Mouse (Mus musculus): ENCODE measurements at regions not wholly inside any gene's neighbourhood (a gene's known extent, or its start where the extent isn't known, plus 50 kb on each side); places are given as distances from the start of the nearest gene placed in this dataset.

DNA sequence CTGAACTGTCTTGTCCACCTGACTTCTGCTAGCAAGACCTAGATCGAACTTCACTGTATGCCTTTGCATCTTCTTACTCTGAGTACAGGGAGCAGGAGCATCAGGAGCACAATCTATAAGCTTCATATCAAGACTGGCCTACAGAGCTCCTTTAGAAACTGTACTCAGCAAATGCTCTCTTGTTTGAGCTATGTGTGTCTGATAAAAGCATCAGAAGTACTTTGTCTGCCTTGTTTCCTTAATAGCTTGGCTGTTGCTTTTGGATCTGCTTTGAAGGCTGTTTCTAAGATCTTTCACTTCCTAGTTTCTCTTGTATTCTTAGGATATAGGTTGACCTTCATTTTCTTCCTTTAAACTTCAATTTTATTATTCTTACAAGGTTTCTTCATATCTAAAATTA lies 175.3 kb upstream of the Cypt12 start:
- DNase-seq: no peak

DNA sequence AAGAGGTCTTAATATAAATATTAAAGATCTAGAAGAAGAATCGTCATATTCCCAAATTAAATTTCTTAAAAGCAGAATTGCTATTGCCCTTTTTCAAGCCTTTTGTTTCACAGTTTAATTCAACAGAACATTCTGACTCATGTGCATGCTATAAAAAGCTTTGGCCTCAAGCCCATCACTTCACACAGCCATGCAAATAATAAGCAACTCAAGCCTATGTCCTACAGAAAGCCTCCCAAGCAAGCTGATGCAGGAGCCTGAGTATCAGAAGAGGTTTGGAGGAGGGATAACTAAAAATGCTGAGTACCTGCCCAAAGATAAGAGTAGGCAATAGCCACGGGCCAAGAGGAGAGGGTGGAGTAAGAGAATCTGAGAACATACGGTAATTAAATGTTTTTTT lies 169.1 kb upstream of the Cypt12 start:
- no peak for DNase-seq

DNA sequence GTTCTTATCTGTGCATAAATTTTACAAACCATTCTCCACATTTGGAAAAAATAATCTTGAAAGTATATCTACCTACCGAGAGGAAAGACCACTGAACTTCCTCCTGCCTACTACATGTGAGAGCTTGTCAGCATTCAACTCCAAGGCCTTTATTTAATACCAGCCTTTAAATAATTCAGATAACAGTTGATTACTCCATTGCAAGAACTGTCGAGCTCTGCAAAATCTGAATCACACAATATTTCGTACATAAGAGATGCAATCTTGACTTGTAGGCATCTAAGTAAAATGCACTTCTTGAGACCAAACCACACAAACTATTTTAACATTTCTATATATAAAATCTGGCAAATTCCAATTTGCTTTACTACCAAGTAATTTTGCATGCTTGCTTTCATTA lies 164.1 kb upstream of the Cypt12 start:
- no peak for DNase-seq

DNA sequence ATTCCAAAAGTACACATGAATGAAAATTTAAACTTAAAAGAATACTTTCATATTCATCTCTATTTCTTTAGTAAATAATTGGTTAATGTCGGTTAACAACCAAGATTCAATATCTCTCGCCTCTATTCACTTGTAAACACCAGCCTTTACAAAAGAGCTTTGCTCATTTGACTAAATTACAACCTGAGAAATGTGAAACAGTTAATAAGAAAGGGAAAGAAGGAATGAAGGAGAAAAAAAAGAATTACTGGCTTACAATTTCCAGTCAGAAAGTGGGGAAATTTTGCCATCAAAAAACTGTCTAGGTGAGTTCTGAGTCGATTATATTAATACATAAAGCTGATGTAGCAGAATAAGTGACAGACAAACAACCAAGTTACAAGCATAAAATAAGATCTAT lies 163.6 kb upstream of the Cypt12 start:
- no peak for DNase-seq

DNA sequence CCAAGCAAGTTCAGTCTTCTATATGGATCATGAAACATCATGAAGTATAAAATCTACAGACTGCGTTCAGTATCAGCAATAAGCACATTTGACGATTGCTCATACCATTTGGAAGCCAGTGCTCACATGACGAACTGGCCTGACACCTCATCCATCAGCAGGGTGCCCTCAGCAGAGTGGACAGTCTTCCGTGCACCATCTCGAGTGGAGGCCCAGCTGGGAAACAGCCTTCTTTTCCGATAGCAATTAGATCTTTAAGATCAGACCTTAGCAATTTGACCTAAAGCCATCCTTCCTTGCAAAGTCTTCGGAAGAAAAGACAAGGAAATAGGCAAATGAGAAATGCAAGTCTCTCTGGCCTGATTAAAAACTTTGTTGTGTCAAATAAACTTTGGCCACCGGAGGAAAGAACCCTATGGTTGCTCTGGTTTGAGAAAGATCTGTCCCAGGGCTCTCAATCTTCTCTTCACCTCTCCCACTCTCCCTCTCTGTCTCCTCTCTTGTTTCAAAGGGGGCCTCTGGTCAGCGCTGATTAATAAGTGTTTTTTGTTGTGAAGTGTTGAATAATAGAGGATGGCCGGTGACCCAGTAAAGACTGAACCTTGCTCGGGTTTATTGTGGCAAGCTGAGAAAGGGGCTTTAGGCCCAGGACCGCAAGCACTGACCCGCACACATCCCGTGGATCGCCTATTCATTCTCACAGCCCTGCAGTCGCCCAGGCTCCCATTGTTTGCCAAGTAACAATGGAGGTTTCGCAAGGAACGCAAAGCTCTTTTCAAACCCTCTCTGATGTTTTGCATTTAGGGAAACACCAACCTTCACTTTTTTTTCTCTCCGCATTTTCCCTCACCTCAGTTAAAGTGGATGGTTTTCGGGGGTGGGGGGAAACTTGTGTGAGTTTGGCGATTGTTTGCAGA lies 162.8 kb upstream of the Cypt12 start:
- no peak for DNase-seq

DNA sequence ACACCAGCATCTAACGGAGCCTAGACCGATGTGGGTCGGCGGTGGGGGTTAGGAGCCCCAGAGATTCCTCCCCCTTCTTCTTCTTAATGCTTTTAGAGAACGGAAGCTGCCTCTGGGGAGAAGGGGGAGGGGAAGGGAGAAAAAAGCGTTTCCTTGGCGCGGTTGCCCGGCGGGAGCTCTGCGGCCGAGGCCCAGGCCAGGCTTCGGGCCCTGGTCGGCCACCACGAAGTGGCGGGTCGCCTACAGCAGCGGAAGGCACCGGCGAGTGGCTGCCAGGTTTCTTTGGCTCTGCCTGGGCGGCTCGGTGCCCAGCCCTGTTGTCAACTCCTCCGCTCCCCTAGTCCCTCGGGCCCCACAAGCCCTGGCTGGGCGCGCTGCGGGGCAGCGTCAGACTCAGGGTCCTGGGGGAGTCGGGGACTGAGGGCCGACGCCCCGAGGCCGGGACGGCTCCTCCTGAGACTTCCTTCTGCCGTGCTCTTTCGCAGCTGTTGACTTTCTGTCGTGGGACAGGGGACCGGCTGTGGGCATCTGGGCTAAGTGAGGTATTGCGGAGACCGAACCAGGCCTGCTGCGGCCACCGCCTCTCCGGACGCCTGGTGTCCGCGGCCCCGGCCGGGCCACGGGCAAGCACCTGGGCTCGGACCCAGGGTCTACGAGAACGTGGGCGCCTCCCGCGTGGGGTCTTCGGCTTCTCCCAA lies 162.0 kb upstream of the Cypt12 start:
- DNase-seq: no peak

DNA sequence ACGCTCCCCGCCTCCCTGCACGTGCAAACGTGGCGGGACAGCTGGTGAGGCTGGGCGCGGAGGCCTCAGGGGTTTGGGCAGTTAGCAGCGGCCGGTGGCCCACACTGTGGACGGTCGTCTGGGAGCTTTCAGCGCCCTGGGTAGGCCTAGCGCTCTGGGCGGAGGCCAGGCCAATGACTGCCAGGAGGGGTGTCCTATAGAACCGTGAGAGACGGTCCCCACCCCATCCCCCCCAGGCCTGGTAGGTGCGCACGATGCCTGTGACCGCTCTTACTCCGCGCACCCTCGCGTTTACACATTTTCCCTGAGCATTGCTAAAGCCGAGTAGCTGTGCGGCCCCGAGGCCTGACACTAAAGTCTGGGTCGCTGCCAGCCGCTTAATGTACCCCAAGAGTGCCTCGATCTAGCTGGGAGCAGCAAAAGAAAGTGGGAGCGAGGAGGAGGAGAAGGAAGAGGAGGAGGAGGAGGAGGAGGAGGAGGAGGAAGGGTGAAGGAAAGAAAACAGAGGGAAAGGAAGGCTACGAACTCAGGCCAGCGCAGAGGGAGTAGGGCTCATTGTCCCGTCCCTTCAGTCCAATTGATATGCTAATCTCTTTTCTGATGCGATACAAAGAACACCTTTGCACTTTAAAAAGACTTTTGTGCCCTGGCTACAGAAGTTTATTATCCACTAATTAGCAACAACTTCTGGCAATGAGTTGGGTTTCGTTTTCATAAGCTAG lies 161.3 kb upstream of the Cypt12 start:
- DNase-seq: no peak

DNA sequence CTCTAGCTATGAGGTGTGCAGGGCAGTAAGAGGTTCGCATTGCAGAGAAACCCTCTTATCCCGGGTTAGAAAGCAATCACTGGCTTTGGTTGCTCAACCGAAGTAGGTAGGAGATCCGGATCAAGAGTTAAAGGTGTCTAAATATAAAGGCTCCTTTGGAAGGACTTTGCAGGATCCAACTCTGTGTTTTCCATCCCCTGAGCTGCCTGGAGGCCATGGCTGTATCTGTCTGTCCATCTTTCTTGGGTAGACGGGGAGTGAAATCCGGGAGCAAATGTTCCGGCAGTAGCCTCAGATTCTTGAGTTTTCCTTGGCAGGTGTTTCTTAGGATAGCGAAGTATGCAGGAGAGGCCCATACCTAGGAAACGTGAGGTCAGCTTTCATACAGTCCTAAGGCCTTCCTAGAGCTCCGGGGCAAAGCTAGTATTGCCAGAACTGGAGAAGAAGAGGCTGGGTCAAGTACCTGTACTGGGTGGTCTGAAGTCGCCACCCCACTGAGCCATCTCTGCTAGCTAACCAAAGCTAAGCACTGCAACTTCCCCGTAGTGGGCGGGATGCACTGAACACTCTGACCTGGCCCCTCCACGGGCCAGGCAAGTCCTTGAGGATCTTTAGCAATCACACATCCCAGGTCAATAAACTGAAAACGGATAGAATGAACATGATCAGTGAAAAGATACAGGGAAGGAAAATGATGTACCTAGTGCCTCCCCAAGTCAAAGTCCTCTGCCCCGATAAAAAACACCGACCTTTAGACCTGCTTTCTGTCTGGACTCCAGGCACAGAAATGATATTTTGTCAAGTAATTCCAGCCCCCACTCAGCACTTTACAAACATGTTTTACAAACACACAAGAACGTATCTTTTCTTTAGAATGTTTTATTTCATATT lies 160.5 kb upstream of the Cypt12 start:
- no peak for DNase-seq

DNA sequence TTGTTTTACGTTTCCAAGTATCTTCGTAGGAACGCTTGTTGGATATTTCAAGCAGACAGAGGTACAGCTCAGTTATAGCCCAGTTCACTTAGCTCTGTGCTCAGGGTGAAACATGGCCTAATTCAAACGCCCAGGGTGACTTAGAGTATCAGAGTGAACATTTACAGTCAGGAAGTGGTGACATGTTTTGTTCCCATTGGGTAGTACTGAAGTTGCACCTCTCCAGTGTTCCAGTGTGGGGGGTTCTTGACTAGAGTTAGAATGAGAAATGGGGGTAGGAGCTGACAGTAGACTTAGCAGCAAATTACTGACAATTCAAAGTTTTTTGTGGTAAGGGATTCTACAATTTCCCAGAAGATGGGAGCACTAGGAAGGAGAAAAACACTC lies 159.9 kb upstream of the Cypt12 start:
- DNase-seq: no peak

DNA sequence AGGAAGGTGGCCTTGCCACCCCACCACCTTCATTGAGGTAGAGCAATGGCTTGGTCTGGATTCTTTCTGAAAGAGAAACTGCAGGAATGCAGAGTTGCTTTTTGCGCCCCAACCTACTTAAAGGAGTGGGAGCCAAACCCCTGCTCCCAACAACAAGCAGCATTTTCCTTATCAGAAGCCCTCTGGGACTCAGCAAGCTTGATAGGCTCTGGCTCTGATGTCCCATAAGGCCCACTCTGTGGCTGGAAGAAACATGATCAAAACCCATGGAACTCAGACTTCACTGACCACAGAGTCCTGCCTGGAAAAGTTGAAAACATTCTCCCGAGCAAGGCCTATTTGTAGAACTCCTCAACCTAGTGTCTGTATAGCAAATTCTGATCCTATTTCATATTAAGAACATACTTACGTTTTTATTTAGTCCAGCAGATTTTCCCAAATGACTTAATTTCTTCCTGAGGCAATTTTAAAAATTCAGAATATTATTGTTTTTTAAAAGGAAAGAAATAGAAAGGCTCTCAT lies 159.4 kb upstream of the Cypt12 start:
- no peak for DNase-seq

DNA sequence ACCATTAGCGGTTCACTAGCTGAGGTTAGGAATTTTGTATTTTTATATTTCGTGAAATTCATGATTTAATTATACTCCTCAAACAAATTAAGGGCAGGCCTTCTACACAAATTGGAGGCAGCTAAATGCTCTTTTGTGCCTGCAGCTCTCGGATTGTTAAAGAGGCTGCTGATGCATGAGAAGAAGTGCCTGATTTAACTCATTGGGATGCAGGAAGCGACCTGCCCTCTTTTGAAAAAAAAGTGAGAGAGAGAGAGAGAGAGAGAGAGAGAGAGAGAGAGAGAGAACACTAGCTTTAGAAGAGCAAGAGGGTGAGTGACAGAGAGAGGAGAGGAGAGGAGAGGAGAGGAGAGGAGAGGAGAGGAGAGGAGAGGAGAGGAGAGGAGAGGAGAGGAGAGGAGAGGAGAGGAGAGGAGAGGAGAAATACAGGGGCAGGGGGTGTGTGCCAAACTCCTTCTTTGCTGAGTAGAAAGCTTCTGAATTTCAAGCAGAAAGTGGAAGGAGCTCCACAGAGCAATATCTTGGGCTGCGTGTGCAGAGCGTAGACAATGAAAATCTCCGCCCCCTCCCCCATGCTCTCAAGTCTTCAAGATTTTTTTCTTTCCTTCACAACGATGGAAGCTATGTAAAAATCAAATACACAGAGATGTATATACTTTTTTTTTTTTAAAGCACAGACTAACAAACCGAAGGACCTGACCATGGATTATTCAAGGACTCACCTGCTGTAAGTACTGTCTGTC lies 158.6 kb upstream of the Cypt12 start:
- no peak for DNase-seq

DNA sequence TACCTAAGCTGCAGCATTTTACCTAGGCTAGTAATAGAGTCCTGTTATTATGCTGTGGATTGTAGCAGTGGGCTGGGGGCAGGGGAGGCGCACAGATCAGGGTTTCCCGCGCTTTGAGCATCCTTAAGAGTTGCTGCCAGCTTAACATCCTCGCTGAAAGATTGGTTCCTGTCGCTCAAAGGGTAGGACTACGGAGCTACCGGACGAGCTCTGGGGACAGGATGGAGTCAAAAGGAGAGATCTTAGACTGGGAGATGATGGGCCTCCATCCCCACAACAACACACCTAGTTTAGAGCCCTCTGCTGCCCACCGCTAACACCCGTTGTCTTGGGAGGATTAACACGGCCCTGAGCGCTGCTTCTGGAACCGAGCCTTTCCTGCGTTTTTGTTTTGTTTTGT lies 157.9 kb upstream of the Cypt12 start:
- no peak for DNase-seq

DNA sequence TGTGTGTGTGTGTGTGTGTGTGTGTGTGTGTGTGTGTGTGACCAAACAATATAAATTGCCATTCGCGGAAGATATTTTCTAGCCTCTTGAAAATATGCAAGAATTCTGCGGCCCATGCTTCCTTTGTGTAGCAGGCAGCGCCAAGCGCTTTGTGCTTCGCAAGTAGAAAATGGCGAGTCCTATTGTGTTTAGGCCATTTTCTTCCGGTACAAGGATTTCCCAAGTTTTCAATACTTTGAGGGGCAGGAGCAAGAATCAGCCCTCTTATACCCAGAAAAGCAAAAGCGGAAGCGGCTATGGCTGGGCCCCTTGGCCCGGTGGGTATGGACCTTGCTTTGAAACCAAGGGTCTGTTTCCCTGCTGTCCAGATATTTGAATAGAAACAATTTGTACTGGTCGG lies 157.4 kb upstream of the Cypt12 start:
- DNase-seq: no peak

DNA sequence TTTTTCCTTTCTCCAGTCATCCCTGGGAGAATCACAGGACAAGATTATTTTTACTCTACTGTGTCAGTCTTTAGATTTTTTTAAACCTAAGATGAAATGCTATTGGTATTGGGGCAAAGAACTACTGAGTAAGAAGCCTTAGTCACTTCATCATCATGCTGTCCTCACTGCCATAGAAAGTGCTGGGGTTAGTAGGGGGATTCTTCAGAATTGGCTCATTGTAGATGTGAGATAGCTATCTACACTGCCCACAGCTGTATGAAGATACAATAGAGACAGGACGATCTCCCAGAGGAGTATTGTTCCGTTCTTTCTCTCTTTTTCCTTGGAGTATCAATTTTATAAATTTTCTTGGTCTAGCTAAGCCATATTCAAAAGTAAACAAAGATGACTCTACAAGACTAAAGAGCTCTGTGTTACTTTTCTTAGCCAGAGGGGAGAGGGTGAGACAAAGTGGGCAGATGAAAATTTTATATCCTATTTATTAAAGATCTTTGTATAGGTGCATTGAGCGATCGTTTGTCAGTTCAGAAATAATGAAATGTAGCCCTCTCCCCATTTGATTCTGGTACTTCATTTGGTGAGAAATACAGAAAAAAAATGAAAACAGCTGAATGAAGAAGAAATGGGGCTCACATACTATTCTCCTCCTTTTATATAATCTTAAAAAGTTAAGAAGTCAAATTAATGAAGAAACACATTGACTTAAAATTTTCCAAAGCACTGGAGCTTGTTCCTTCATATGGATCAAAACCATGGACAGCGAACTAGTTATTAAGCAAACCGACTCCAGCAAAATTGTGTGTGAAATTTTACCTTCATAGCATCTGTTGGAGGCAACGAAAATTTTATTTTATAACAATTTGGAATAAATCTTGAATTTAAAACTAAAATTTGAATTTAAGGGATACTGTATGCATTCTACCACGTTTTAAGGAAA lies 156.6 kb upstream of the Cypt12 start:
- no peak for DNase-seq

DNA sequence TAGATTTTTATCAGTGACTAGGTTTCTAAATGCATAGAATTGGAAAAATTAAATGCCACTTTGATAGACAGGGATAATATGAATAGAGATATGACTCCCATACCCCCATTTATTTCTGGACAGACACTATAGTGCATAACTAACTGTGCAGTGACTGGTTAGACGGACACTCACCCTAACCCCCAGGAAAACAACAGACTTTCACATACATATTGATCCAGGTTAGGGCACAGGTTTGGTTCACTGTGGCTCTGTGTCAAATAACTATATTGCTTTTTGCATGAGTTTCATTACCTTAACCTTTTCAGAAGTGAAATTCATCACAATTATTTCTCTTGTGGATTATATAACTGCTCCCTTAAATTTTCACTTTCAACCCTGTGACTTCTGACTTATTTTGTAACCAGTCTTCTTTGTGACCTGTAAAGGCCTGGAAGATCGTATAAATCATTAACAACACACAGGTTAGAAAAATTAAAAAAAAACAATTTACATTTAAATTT lies 155.6 kb upstream of the Cypt12 start:
- no peak for DNase-seq

DNA sequence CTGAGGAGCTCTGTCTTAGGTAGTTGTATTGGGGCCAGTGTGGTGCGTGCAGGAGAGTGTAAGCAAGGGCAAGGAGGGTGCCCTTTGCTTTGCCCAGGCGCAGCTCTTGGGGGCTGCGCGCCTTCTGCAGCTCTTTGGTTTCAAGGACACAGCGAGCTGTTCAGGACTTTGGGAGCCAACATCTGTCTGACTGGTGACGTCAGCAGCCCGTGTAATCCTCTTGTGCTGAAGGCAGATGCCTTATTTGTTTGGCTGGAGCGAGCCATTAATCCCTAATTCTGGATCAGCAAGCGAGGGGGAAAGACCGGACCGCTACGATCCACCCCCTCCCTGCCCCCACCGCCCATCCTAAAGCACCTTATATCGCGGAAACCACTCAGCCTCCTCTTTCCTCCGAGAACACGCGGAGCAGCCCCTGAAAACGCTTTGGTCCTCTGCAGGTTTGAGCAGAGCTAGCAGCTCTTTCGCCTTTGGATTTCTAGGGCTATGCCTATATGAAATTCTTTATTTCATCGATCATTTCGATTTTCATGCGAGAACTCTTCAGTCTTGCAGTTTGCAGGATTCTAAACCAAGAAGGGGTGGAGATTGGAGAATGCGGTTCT lies 154.5 kb upstream of the Cypt12 start:
- DNase-seq: no peak

DNA sequence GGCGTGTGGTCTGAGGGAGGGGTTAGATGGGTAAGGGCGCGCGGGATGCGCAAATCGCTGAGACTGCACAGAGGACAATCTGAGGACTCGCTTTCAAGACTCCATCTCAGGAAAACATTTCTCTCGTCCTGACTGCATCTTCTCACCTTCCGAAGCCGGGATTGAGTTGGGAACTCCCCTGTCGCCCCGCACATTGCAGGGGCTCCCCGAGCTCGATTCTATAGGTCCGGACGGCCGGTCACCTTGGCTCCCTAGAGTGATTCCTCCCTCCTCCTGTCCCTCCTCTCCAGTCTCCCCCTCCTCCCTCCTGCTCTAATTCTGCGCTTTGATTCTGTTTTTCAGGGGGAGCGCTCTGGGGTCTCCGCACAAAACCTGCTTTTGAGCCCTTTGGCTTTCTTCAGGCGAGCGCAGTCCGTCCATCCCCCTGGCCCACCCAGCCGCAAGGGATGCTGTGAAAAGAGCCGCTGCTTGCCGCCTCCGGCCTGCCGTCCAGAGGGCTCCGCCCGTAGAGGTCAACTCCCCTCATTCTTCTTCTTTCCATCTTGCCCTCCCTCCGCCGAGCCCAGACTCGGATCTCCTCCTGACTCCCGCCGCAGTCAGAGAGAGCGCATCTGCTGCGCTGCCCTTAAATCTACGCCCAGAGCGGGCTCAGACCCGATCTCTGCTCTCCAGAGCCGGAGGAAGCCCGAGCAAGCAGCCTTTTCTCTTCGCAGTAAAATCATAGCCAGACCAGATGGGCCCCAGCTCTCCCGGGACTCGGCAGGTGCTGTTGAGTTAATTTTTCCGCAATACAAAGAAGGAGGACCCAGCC lies 153.8 kb upstream of the Cypt12 start:
- no peak for DNase-seq

DNA sequence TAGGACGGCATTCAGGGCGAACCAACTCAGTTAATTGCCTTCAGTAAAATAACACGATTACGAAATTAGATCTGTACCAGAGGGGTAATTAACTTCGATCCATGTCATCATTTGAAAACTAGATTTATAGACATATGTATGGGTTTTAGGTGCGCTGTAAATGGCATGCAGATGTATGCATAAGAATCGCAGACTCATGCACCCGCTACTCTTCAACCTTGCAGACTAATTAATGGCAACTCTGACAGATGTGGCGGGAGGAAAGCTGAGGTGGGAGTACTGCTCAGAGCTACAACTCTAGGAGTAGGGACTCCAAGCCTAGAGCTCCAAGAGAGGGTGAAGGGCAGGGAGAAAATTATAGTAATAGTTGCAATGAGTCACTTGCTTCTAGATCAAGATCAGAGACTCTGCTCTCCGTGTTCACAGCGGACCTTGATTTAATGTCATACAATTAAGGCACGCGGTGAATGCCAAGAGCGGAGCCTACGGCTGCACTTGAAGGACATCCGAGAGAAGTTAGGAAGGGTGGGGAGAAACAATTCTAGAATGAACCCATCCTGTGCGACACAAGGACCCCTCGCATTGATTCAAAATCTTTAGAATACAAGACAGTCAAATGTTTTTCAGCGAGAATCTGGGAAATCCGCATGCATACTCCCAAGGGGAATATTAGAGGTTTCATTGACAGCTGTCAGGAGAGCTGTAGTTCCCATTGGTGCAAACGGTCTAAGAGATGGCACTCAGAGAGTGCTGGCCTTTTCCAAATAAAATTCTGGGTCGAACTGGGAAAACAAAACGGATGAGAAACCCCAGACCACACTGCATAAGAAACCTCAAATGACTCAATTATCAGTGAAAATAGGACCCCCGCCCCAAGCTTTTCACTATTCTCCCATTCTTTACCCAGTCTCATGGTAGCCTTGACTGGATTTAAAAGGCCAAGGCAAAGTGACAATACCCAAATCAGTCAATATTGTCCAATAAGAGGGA lies 152.6 kb upstream of the Cypt12 start:
- no peak for DNase-seq

Data from thymus, postnatal 14 days (tissue).